Mouse (Mus musculus) cerebellum, adult 2 months (tissue): ENCODE measurements around the gene Tldc1.

Experiments used
- CTCF ChIP-seq: fragments of 200-500 bp; IDR thresholded peaks from 2 replicates; pipeline ENCODE4 v1.5.1; 2011; ENCODE audit warnings: low read depth, mild to moderate bottlenecking, control low read depth, low read length, moderate library complexity, borderline replicate concordance; ENCODE audit not compliant: insufficient read depth
- POLR2A ChIP-seq: fragments of 200-500 bp; IDR thresholded peaks from 2 replicates; pipeline ENCODE4 v1.6.1; 2011; ENCODE audit warnings: low read length, control low read depth, borderline replicate concordance; ENCODE audit not compliant: insufficient read depth

- no peak for TF ChIP-seq CTCF
- TF ChIP-seq POLR2A: no peak
Observed at GRCm38 (mm10) chr8:119786871-119787270, 8.7 kb upstream of the Tldc1 start.
